Mouse (Mus musculus): ENCODE results near the gene Cracr2a.

The Cracr2a gene

GRCm38 (mm10) chr6:127565951-127566732, 5.0 kb downstream of the Cracr2a start:
- DNase-seq (ENCODE audit: low spot score in 2 of 2) = no peak

- DNase-seq (ENCODE audit: low spot score in 2 of 2) = no peak
Observed at GRCm38 (mm10) chr6:127571849-127572550, 10.9 kb downstream of the Cracr2a start.

- DNase-seq (ENCODE audit: low spot score in 2 of 2) = no peak
Observed at GRCm38 (mm10) chr6:127573779-127574463, 12.8 kb downstream of the Cracr2a start.

GRCm38 (mm10) chr6:127575194-127575593, 14.1 kb downstream of the Cracr2a start:
- no peak for DNase-seq (ENCODE audit: low spot score in 2 of 2)

- DNase-seq (ENCODE audit: low spot score in 2 of 2) = no peak
Observed at GRCm38 (mm10) chr6:127577688-127578087, 16.6 kb downstream of the Cracr2a start.

- DNase-seq (ENCODE audit: low spot score in 2 of 2) = no peak
Observed at GRCm38 (mm10) chr6:127578316-127578715, 17.2 kb downstream of the Cracr2a start.

- DNase-seq (ENCODE audit: low spot score in 2 of 2) = no peak
Observed at GRCm38 (mm10) chr6:127578810-127579209, 17.7 kb downstream of the Cracr2a start.

- no peak for DNase-seq (ENCODE audit: low spot score in 2 of 2)
Observed at GRCm38 (mm10) chr6:127581915-127582314, 20.8 kb downstream of the Cracr2a start.

GRCm38 (mm10) chr6:127582391-127583176, 21.4 kb downstream of the Cracr2a start:
- DNase-seq (ENCODE audit: low spot score in 2 of 2) = peak; percentile 57 to 69

- no peak for DNase-seq (ENCODE audit: low spot score in 2 of 2)
Observed at GRCm38 (mm10) chr6:127591467-127591866, 30.3 kb downstream of the Cracr2a start.

GRCm38 (mm10) chr6:127593487-127593886, 32.3 kb downstream of the Cracr2a start:
- DNase-seq (ENCODE audit: low spot score in 2 of 2) = no peak

GRCm38 (mm10) chr6:127599280-127599679, 38.1 kb downstream of the Cracr2a start:
- no peak for DNase-seq (ENCODE audit: low spot score in 2 of 2)

GRCm38 (mm10) chr6:127605067-127606025, 44.2 kb downstream of the Cracr2a start:
- no peak for DNase-seq (ENCODE audit: low spot score in 2 of 2)

GRCm38 (mm10) chr6:127609673-127610072, 48.5 kb downstream of the Cracr2a start:
- no peak for DNase-seq (ENCODE audit: low spot score in 2 of 2)

GRCm38 (mm10) chr6:127611216-127611615, 50.1 kb downstream of the Cracr2a start:
- DNase-seq (ENCODE audit: low spot score in 2 of 2) = no peak

- no peak for DNase-seq (ENCODE audit: low spot score in 2 of 2)
Observed at GRCm38 (mm10) chr6:127614083-127614984, 53.2 kb downstream of the Cracr2a start.

- DNase-seq (ENCODE audit: low spot score in 2 of 2) = no peak
Observed at GRCm38 (mm10) chr6:127616623-127617022, 55.5 kb downstream of the Cracr2a start.

GRCm38 (mm10) chr6:127617258-127618025, 56.3 kb downstream of the Cracr2a start:
- DNase-seq (ENCODE audit: low spot score in 2 of 2) = peak; percentile 10 to 16

GRCm38 (mm10) chr6:127618686-127619085, 57.5 kb downstream of the Cracr2a start:
- no peak for DNase-seq (ENCODE audit: low spot score in 2 of 2)
